Mouse (Mus musculus): ENCODE data around the gene Sall4.

DNA sequence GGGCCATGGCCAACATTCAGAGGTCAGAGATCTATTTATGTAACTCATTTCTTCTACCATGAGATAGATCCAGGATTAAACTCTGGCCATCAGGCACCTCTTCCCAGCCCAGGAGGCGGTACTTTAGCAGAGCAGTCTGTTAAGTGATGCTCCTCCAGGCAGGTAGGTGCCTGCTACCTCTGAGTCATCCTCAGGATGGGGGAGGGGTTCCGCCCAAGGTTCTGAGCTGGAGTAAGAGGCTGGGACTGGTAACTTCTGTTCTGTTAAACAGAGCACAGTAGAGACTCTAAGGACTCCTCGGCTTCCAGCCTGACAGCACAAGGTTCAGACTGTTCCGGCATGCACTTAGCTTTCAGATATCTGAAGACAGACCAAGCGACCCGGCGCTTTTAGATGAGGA lies 31.2 kb upstream of the Sall4 start:
- TF ChIP-seq CTCF (IDR thresholded peaks at IDR 0.05; ENCODE audit: borderline replicate concordance, insufficient read depth, low read depth, low read length) (no peak), POLR2A (IDR thresholded peaks at IDR 0.05; ENCODE audit: borderline replicate concordance, insufficient read depth, low read length) (no peak)

Measured in cerebellum, adult 2 months (tissue).